Mouse (Mus musculus) kidney, adult 11 months (tissue): ENCODE measurements around the gene C1d.
"Not testable (repeated sequence)": the region's sequence is repeated elsewhere in the genome, so short reads cannot be mapped to it uniquely, and the experiment has no call there.

Experiments
- DNase-seq: peaks from one replicate; pipeline ENCODE4 v3.0.0; 2022

Gene C1d

GRCm38 (mm10) chr11:17257443-17257842, at the start of gene C1d:
Gene C1d (plus strand): TSS chr11:17257579.
- peak; percentile 90 for DNase-seq

DNA sequence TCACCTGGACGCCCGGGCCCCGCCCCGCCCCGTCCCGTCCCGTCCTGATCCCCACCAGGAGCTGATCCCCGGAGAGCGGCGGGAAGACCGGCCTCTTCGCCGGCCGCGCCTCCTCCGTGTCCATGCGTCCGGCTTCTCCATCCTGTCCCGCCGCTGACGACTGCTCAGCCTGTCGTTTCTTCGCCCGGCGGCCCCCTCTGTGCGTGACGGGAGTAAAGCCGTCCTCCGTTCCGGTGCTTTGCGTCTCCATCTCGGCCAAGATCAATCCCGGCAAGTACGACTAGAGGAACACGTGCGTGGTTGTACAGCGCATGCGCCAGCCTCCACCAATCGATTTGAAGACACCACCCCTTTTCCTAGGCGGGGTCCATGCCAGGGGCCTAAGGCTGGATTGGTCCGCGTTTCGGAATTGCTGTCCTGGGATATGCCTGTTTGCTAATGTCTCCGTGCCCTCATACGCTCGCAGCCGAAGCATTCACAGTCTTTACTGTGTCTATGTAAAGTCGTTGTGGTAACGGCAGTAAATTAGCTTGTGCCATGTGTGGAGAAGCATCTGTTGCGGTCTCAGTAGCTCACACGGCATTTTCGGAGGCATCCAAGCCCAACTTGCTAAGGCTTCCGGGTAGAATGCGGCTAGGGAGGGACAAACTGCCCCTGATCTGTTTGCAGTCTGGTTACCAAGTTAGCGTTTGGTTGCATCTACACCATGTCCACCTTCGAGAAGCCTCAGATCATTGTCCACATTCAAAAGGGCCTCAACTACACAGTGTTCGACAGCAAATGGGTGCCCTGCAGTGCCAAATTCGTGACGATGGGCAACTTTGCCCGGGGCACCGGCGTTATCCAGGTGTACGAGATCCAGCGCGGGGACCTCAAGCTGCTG, 45.9 kb upstream of the C1d start, which contains the start of gene Pno1:
Pno1 (minus strand) TSS at position 311 of the 883 bp plus-strand sequence.
- DNase-seq = peak; percentile 98

- no peak for DNase-seq
Observed at GRCm38 (mm10) chr11:17212141-17212495, 45.3 kb upstream of the C1d start.

GRCm38 (mm10) chr11:17212903-17213509, 44.4 kb upstream of the C1d start:
- DNase-seq = no peak

DNA sequence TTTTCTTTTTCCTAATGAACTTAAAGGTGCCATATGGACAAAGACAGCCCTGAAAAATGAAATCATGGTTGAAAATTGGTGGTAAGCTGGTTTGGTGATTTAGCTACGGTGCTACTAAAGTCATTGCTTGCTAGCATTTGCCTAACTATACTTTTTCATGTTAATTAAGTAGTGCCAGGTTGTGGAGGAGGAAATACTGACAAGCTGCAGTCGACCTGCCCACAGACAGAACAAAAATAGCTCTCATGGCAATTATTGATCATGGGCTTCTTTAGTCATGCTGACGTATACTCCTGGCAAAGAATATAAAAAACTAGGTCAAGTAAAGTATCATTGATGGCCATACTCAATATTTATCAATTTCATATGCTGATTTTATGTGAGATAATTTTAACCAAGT, 41.9 kb upstream of the C1d start:
- no peak for DNase-seq

DNA sequence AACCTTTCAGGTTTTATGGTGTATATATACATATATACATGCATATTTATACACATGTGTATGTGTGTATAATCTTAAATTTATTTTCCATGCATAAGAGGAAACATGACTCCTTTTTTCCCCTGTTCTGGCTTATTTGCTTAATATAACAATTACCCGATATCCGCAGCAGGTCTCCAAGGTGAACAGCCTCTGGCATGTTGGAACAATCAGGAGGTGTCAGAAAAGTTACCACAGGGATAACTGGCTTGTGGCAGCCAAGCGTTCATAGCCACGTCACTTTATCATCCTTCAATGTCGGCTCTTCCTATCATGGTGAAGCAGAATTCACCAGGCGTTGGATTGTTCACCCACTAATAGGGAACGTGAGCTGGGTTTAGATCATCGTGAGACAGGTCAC, 36.3 kb upstream of the C1d start:
- no peak for DNase-seq

- no peak for DNase-seq
Observed at GRCm38 (mm10) chr11:17232792-17233191, 24.6 kb upstream of the C1d start.

GRCm38 (mm10) chr11:17236449-17237037, 20.8 kb upstream of the C1d start:
- DNase-seq = no peak

- not testable (repeated sequence) for DNase-seq
Observed at GRCm38 (mm10) chr11:17238598-17238997, 18.8 kb upstream of the C1d start.

DNA sequence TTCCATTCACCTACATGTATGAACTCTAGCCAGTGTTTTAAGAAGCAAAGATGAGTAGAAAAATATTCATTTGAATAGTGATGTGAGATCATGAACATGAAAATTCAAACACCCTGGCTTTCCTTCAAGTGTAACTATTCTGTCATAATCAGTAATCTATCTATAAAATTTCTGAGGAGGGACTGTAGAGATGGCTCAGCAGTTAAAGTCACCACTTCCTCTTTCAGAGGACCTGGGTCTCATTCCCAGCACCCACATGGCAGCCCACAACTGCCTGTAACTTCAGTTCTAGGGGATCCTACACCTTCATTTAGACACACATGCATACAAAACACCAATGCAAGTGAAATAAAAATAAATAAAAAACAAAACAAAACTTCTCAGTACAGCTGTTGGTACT, 8.7 kb upstream of the C1d start:
- no peak for DNase-seq

- DNase-seq = peak; percentile 9
Observed at GRCm38 (mm10) chr11:17256813-17257365, 490 bp upstream of the C1d start.

- DNase-seq = peak; percentile 41
Observed at GRCm38 (mm10) chr11:17257861-17258260, 482 bp downstream of the C1d start.

DNA sequence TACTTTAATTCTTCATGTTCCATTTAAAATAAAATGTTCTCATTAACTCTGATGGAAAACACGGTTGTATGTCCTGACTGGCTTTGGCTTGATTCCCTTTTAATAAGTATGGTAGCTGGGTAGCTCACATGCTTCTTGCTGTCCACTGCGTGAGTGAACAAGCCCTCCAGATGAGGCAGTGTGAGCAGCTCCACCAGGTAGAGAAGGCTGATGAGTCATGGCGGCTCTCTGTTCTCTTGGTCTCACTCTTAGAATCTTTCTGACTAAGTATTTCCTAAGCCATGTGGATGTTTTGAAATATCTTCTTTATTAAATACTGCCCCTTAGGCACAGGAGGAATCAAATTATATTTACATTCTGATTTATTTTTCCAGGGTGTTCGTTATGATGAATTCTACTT, 9.8 kb downstream of the C1d start:
- DNase-seq = no peak

DNA sequence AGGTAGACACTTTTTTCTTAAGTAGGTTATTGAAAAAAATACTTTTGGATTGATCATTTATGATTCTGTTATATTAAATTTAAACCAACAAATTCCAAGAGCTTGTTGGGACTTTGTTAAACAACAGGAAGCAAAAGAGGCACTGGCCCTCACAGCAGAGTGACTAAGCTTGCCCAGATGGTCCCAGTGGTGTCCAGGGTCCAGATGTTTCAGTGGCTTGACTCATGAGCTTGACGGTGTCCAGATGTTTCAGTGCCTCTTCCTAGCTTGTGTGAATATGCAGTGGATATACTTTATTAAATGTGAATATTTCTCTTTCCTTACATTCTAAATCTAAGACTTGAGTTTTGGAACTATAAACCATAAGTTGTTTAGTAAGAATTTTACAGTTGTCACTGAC, 11.4 kb downstream of the C1d start:
- no peak for DNase-seq

DNA sequence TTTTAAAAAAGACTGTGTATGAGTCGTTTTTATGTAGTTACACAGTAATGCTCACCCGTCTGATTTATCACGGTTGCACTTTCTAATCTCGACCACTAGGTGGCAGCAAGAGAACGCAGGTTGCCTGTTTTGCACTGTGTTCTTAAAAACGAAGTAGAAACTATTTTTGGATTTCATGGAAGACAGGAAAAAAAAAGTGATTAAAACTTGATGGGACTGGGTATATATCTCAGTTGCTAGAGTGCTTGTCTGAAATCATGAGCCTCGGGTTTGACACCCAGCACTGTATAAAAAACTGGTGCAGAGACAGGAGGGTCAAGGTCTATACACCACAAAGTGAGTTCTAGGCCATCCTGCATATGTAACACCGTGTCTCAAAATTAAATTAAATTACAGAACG, 22.6 kb downstream of the C1d start:
- DNase-seq = no peak

GRCm38 (mm10) chr11:17284055-17284454, 26.7 kb downstream of the C1d start:
- no peak for DNase-seq

DNA sequence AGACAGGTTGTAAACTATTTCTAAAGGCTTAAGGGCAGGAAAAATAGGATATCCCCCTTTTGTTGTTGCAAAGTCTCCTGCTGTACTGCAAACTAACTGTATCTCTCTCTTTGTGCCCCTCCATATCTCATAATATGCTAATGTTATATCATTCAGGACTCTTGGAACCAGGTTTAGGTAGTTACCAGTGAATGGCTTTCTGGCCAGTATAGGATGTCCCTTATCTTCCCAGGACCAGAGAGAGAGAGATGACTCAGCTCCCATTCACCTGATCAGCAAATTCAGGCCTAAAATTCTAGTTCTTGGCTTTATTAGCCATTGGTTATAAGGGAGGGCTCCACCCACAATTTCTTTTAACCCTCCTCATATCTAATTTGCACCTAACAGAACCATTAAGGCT, 31.5 kb downstream of the C1d start:
- no peak for DNase-seq

- no peak for DNase-seq
Observed at GRCm38 (mm10) chr11:17306007-17306891, 48.9 kb downstream of the C1d start.

DNA sequence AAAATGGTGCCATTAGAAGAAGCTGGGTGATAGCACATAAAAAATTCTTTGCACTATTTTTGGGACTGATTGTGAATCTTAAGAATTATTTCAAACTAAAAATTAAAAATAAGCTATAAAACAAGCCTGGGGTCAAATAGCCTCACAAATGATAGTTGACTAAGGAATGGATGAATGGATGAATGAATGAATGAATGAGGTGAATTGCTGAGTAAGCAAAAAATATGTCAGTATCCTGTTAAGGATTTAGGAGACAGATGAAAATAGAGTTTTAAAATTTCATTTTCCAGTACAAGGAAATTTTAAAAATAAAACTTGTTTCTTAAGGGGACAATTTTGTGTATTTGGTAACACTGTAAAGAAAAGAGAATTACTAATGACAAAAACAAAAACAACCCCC, 50.1 kb downstream of the C1d start:
- DNase-seq = no peak
